Mouse (Mus musculus) hindbrain, embryonic 11.5 days (tissue): ENCODE measurements around the gene Tmem252. TPM values are rescaled to one million over a fixed set of nuclear protein-coding genes. Genes with fewer than 3 reads are reported as not detected.

Experiments
- ATAC-seq: fragments of 200-750 bp; cut with Nextera tagmentation; 2 replicates; pipeline ENCODE4 v1.8.0; 2017; ENCODE audit warnings: mild to moderate bottlenecking, moderate TSS enrichment, moderate library complexity; ENCODE audit not compliant: low FRiP score
- DNase-seq: peaks from one replicate; pipeline ENCODE4 v3.0.0-alpha.2; 2015; ENCODE audit warnings: low spot score
- H3K27ac ChIP-seq: fragments of 300-500 bp; sonication (generic); 2 replicates; pipeline ENCODE4 v1.5.1; 2014; ENCODE audit warnings: mild to moderate bottlenecking, low read depth, low read length
- H3K27me3 ChIP-seq: fragments of 300-500 bp; sonication (generic); 2 replicates; pipeline ENCODE4 v1.6.1; 2014; ENCODE audit warnings: mild to moderate bottlenecking, low read length, moderate library complexity, mixed read lengths; ENCODE audit not compliant: control insufficient read depth, insufficient read depth
- H3K36me3 ChIP-seq: fragments of 300-500 bp; sonication (generic); 2 replicates; pipeline ENCODE4 v1.6.1; 2014; ENCODE audit warnings: mild to moderate bottlenecking, low read length, moderate library complexity, mixed read lengths; ENCODE audit not compliant: control insufficient read depth, insufficient read depth
- H3K4me1 ChIP-seq: fragments of 300-500 bp; sonication (generic); replicated peaks from 2 replicates; pipeline ENCODE4 v1.6.1; 2014; ENCODE audit warnings: low read length, mixed read lengths; ENCODE audit not compliant: control insufficient read depth, insufficient read depth
- H3K4me2 ChIP-seq: fragments of 300-500 bp; sonication (generic); replicated peaks from 2 replicates; pipeline ENCODE4 v1.6.1; 2014; ENCODE audit warnings: mild to moderate bottlenecking, low read depth, low read length
- H3K4me3 ChIP-seq: fragments of 300-500 bp; sonication (generic); 2 replicates; pipeline ENCODE4 v1.5.1; 2014; ENCODE audit warnings: low read depth, low read length
- H3K9ac ChIP-seq: fragments of 300-500 bp; sonication (generic); 2 replicates; pipeline ENCODE4 v1.6.1; 2014; ENCODE audit warnings: low read depth, low read length
- H3K9me3 ChIP-seq: fragments of 300-500 bp; sonication (generic); 2 replicates; pipeline ENCODE4 v1.6.1; 2016; ENCODE audit warnings: low read length; ENCODE audit not compliant: control insufficient read depth
- WGBS: fragments of 180-500 bp; shearing (Covaris S2); extraction: QIAGEN DNeasy Blood & Tissue Kit; methylation state at CpG from one replicate; pipeline ENCODE4 v1.1.7; 2014; 5-methylcytosine and 5-hydroxymethylcytosine counted together
- polyA plus RNA-seq: library from polyadenylated mRNA; unstranded; fragments of >200 nt; fragmentation: Nextera tagmentation; extraction: Ambion mirVana; gene quantifications from 2 replicates; pipeline ENCODE4 v1.2.1, GENCODE M21; 2014

Tmem252 gene
- polyA plus RNA-seq, 1 experiment from 2014 or later, result 0.88 TPM

- no peak overlapping the region for H3K27ac ChIP-seq
- H3K9me3 ChIP-seq, result no peaks in the 10 kb centered on the region
- ATAC-seq (no peak), DNase-seq (no peak)
- no peak overlapping the region for H3K9ac ChIP-seq
- no peaks in the 10 kb centered on the region for H3K36me3 ChIP-seq
- H3K27me3 ChIP-seq, result no peaks in the 10 kb centered on the region
- WGBS, result 48% methylated on average over 3 of the region's 3 CpGs
- H3K4me1 ChIP-seq, result no peaks in the 10 kb centered on the region
- no peak overlapping the region for H3K4me2 ChIP-seq
- no peak overlapping the region for H3K4me3 ChIP-seq
Observed at GRCm38 (mm10) chr19:24671571-24671970, 2.2 kb upstream of the Tmem252 start.

- Histone ChIP-seq H3K4me2 (no peak overlapping the region), H3K4me1 (no peaks in the 10 kb centered on the region), H3K36me3 (no peaks in the 10 kb centered on the region), H3K27me3 (no peaks in the 10 kb centered on the region), H3K27ac (no peak overlapping the region), H3K9ac (no peak overlapping the region), H3K9me3 (no peaks in the 10 kb centered on the region), H3K4me3 (no peak overlapping the region)
- ATAC-seq (no peak), DNase-seq (no peak)
- WGBS, result 78% methylated on average over 10 of the region's 10 CpGs
Observed at GRCm38 (mm10) chr19:24672366-24672960, 1.3 kb upstream of the Tmem252 start.

- no peaks in the 10 kb centered on the region for H3K9me3 ChIP-seq
- no peaks in the 10 kb centered on the region for H3K36me3 ChIP-seq
- no peaks in the 10 kb centered on the region for H3K4me1 ChIP-seq
- H3K4me2 ChIP-seq, result no peak overlapping the region
- ATAC-seq (no peak), DNase-seq (no peak)
- H3K27me3 ChIP-seq, result no peaks in the 10 kb centered on the region
- no peak overlapping the region for H3K4me3 ChIP-seq
- 85% methylated on average over 10 of the region's 10 CpGs for WGBS
- no peak overlapping the region for H3K27ac ChIP-seq
- no peak overlapping the region for H3K9ac ChIP-seq
Observed at GRCm38 (mm10) chr19:24673331-24673730, 477 bp upstream of the Tmem252 start.

GRCm38 (mm10) chr19:24676429-24676828, 2.6 kb downstream of the Tmem252 start:
- H3K27me3 ChIP-seq, result no peaks in the 10 kb centered on the region

GRCm38 (mm10) chr19:24677242-24677984, 3.6 kb downstream of the Tmem252 start:
- H3K27ac ChIP-seq, result no peak overlapping the region
- H3K4me2 ChIP-seq, result no peak overlapping the region
- no peaks in the 10 kb centered on the region for H3K36me3 ChIP-seq
- DNase-seq (no peak), ATAC-seq (no peak)
- H3K4me1 ChIP-seq, result no peaks in the 10 kb centered on the region
- H3K9me3 ChIP-seq, result no peaks in the 10 kb centered on the region
- no peak overlapping the region for H3K4me3 ChIP-seq
- WGBS, result 69% methylated on average over 8 of the region's 8 CpGs
- H3K27me3 ChIP-seq, result no peaks in the 10 kb centered on the region
- H3K9ac ChIP-seq, result no peak overlapping the region

More at GRCm38 (mm10) chr19:24676429-24676828, 2.6 kb downstream of the Tmem252 start:
- H3K4me1 ChIP-seq, result no peaks in the 10 kb centered on the region
- H3K36me3 ChIP-seq, result no peaks in the 10 kb centered on the region
- no peak overlapping the region for H3K4me3 ChIP-seq
- no peak for ATAC-seq
- H3K27ac ChIP-seq, result no peak overlapping the region
- no peak for DNase-seq
- no peak overlapping the region for H3K9ac ChIP-seq
- no peak overlapping the region for H3K4me2 ChIP-seq
- H3K9me3 ChIP-seq, result no peaks in the 10 kb centered on the region
- WGBS, result 90% methylated on average over 7 of the region's 7 CpGs

- Histone ChIP-seq H3K27ac (no peak overlapping the region), H3K4me1 (no peaks in the 10 kb centered on the region), H3K4me2 (no peak overlapping the region), H3K9me3 (no peaks in the 10 kb centered on the region), H3K36me3 (no peaks in the 10 kb centered on the region), H3K27me3 (no peaks in the 10 kb centered on the region), H3K9ac (no peak overlapping the region), H3K4me3 (no peak overlapping the region)
- DNase-seq (no peak), ATAC-seq (no peak)
- 67% methylated on average over 12 of the region's 12 CpGs for WGBS
Observed at GRCm38 (mm10) chr19:24683016-24683720, 9.4 kb downstream of the Tmem252 start.

- H3K27ac ChIP-seq, result no peak overlapping the region
- H3K4me3 ChIP-seq, result no peak overlapping the region
- no peaks in the 10 kb centered on the region for H3K36me3 ChIP-seq
- WGBS, result 93% methylated on average over 10 of the region's 10 CpGs
- H3K27me3 ChIP-seq, result no peaks in the 10 kb centered on the region
- DNase-seq, result no peak
- ATAC-seq, result no peak
- no peaks in the 10 kb centered on the region for H3K9me3 ChIP-seq
- H3K9ac ChIP-seq, result no peak overlapping the region
- no peak overlapping the region for H3K4me2 ChIP-seq
- H3K4me1 ChIP-seq, result no peaks in the 10 kb centered on the region
Observed at GRCm38 (mm10) chr19:24686411-24686810, 12.6 kb downstream of the Tmem252 start.

GRCm38 (mm10) chr19:24688327-24688726, 14.5 kb downstream of the Tmem252 start:
- ATAC-seq (no peak), DNase-seq (no peak)
- no peaks in the 10 kb centered on the region for H3K27me3 ChIP-seq
- no peaks in the 10 kb centered on the region for H3K4me1 ChIP-seq
- no peaks in the 10 kb centered on the region for H3K36me3 ChIP-seq
- no peak overlapping the region for H3K4me3 ChIP-seq
- no peak overlapping the region for H3K27ac ChIP-seq
- no peaks in the 10 kb centered on the region for H3K9me3 ChIP-seq
- 89% methylated on average over 6 of the region's 6 CpGs for WGBS
- no peak overlapping the region for H3K4me2 ChIP-seq
- H3K9ac ChIP-seq, result no peak overlapping the region
